Mouse (Mus musculus): ENCODE data around the gene Bcl9. TPM values are rescaled to one million over a fixed set of nuclear protein-coding genes. Genes with fewer than 3 reads are reported as not detected.

Bcl9 gene
- polyA plus RNA-seq, 1 experiment from 2014 or later = 7.9 TPM

DNA sequence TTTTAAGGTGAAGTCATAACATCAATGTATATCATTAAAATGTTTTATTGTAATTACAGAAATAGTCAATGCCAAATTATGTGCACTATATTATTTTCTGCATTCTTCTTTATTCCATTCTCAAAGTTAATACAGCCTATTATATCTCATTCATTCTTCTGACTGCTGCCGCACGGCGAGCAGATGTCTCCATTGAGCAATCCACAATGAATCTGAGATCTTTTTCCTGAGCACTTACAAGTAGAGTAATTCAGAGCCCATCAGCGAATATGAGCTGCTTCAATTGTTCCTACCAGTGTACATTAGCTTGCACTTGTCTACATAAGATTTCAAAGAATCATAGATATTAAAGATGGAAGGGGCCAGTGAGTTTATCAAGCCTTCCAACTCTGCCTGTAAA is 12.8 kb downstream of the Bcl9 start:
- no peak for ATAC-seq
- Histone ChIP-seq H3K27me3 (replicated peaks) (no peaks in the 10 kb centered on the region), H3K4me3 (no peak overlapping the region), H3K9ac (no peak overlapping the region), H3K27ac (no peak overlapping the region), H3K9me3 (replicated peaks) (no peaks in the 10 kb centered on the region), H3K4me2 (no peak overlapping the region), H3K4me1 (no peaks in the 10 kb centered on the region), H3K36me3 (no peaks in the 10 kb centered on the region)
- WGBS (ENCODE audit: insufficient replicate concordance) = 78% methylated on average over 4 of the region's 4 CpGs

DNA sequence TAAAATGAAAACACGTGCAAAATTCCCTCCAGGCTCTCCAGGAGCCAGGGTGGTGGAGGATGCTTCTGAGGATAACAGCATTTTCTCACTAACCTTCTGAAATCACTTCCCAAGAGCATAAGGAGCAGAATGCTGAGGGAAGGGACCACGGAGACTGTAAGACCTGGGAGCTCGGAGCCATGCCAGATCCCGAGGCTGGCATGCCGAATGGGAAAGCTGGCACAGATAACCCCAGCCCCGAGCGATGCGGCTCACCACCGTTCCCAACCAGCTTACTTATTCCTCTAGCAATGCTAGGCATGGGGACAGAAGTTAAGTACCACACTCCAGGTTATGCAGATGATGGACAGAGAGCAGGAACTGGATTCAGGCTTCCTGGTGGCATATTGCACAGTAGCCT is 13.7 kb downstream of the Bcl9 start:
- H3K4me2 ChIP-seq = no peak overlapping the region
- WGBS (ENCODE audit: insufficient replicate concordance) = 84% methylated on average over 9 of the region's 9 CpGs
- H3K4me3 ChIP-seq = no peak overlapping the region
- no peaks in the 10 kb centered on the region for H3K36me3 ChIP-seq
- H3K27ac ChIP-seq = no peak overlapping the region
- H3K4me1 ChIP-seq = no peaks in the 10 kb centered on the region
- no peaks in the 10 kb centered on the region for H3K27me3 ChIP-seq (replicated peaks)
- no peak for ATAC-seq
- H3K9me3 ChIP-seq (replicated peaks) = no peaks in the 10 kb centered on the region
- H3K9ac ChIP-seq = no peak overlapping the region

GRCm38 (mm10) chr3:97281426-97281825 is 16.3 kb downstream of the Bcl9 start:
- Histone ChIP-seq H3K27ac (no peak overlapping the region), H3K4me3 (no peak overlapping the region), H3K9ac (no peak overlapping the region), H3K4me1 (no peaks in the 10 kb centered on the region), H3K4me2 (no peak overlapping the region), H3K9me3 (replicated peaks) (no peaks in the 10 kb centered on the region), H3K36me3 (no peaks in the 10 kb centered on the region), H3K27me3 (replicated peaks) (no peaks in the 10 kb centered on the region)
- 85% methylated on average over 7 of the region's 7 CpGs for WGBS (ENCODE audit: insufficient replicate concordance)
- ATAC-seq = no peak

- Histone ChIP-seq H3K9ac (no peak overlapping the region), H3K4me3 (no peak overlapping the region), H3K4me1 (no peaks in the 10 kb centered on the region; the same call in 1 of the 2 replicates), H3K27ac (no peak overlapping the region), H3K4me2 (no peak overlapping the region), H3K27me3 (replicated peaks) (no peaks in the 10 kb centered on the region), H3K36me3 (no peaks in the 10 kb centered on the region), H3K9me3 (replicated peaks) (no peaks in the 10 kb centered on the region)
- no peak for ATAC-seq
- 68% methylated on average over 5 of the region's 5 CpGs for WGBS (ENCODE audit: insufficient replicate concordance)
Observed at GRCm38 (mm10) chr3:97275708-97276107, 22.0 kb downstream of the Bcl9 start.

GRCm38 (mm10) chr3:97274516-97275230 is 23.0 kb downstream of the Bcl9 start:
- ATAC-seq = no peak
- Histone ChIP-seq H3K4me1 (no peaks in the 10 kb centered on the region; the same call in 1 of the 2 replicates), H3K27me3 (replicated peaks) (no peaks in the 10 kb centered on the region), H3K9me3 (replicated peaks) (no peaks in the 10 kb centered on the region), H3K36me3 (no peaks in the 10 kb centered on the region), H3K4me3 (no peak overlapping the region), H3K27ac (no peak overlapping the region), H3K9ac (no peak overlapping the region), H3K4me2 (peak overlapping the region; percentile 12; the same call in 1 of the 2 replicates)
- WGBS (ENCODE audit: insufficient replicate concordance) = 75% methylated on average over 15 of the region's 15 CpGs

DNA sequence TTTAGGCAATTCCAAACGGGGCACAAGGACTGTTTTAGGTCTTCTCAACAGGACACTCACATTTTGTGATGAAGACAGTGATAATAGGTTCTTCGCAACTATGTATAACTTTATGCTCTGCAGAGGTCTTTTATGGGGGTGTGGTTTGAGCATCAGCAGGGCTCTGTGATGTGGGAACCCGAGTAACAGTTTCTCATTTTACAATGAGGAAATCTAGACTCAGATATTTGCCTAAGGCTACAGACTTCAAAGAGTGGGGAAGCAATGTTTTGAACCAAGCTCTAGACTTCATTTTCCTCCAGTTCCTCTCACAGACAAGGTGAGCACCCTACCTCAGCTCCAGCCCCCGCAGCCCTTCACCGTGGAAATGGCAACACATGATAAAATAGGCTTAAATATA is 23.8 kb downstream of the Bcl9 start:
- Histone ChIP-seq H3K4me1 (no peaks in the 10 kb centered on the region; the same call in 1 of the 2 replicates), H3K36me3 (no peaks in the 10 kb centered on the region), H3K9ac (no peak overlapping the region), H3K27me3 (replicated peaks) (no peaks in the 10 kb centered on the region), H3K4me3 (no peak overlapping the region), H3K27ac (no peak overlapping the region), H3K9me3 (replicated peaks) (no peaks in the 10 kb centered on the region), H3K4me2 (no peak overlapping the region)
- whole genome bisulfite sequencing (ENCODE audit: insufficient replicate concordance) = 69% methylated on average over 5 of the region's 5 CpGs
- ATAC-seq = no peak

DNA sequence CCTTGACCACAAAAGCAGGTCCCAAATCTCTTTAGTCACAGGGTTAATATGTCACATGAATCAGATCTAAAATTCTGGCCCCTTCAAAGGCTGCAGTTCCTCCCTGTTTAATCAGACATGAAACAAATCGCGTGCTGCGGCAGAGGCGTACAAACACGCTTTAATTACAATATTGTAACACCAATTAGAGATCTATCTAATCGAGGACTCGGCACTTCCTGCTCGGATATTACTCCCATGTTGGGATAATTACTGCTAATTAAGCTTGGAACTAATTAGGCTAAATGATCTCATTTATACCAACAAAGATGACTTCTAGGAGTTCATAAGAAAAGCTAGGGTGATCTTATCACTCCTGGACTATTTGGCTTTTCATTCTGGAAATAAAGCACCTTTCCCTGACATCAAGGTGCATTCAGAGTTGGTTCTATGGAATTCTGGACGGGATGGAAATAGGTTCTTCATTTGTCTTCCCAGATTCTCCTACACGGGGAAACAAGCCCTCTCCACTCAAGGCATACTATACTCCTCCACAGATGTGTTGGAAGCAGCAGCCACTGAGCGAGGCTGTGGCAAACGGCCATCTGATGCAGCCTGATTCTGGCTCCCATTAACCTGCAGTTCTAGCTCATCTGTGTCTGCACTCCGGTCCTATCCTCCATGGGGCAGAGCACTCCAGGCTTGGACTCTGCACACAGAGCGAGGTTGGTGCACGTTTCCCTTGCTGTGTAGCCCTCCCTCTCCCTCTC is 31.9 kb downstream of the Bcl9 start:
- no peaks in the 10 kb centered on the region; the same call in 1 of the 2 replicates for H3K4me1 ChIP-seq
- no peak overlapping the region for H3K27ac ChIP-seq
- H3K4me3 ChIP-seq = no peak overlapping the region
- no peaks in the 10 kb centered on the region for H3K27me3 ChIP-seq (replicated peaks)
- H3K9ac ChIP-seq = no peak overlapping the region
- H3K36me3 ChIP-seq = no peaks in the 10 kb centered on the region
- H3K9me3 ChIP-seq (replicated peaks) = 0 out of 2 replicates have a peak, but pooled peaks cover 4% of the 10 kb centered on the region
- no peak overlapping the region for H3K4me2 ChIP-seq
- WGBS (ENCODE audit: insufficient replicate concordance) = 74% methylated on average over 15 of the region's 15 CpGs
- no peak for ATAC-seq

DNA sequence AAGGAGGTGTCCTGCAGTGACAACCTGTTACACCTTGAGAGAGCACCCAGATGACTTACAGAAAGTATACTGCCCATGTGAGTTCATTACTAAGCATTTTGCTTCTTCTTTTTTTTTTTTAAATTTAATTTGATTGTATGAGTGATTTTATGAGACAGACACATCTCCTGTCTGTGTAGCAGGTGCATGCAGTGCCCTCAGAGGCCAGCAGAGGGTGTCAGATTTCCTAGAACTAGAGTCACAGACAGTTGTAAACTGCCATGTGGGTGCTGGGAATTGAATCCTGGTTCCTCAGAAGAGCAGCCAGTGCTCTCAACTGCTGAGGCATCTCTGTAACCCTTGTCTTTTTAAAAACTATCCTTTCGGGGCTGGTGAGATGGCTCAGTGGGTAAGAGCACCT is 35.5 kb downstream of the Bcl9 start:
- no peak overlapping the region for H3K9ac ChIP-seq
- H3K27ac ChIP-seq = no peak overlapping the region
- no peak for ATAC-seq
- no peak overlapping the region for H3K4me2 ChIP-seq
- no peaks in the 10 kb centered on the region for H3K4me1 ChIP-seq
- H3K36me3 ChIP-seq = no peaks in the 10 kb centered on the region
- H3K27me3 ChIP-seq (replicated peaks) = no peaks in the 10 kb centered on the region
- peaks cover 4% of the 10 kb centered on the region; the same call in 1 of the 2 replicates for H3K9me3 ChIP-seq (replicated peaks)
- 75% methylated on average over 1 of the region's 1 CpGs for WGBS (ENCODE audit: insufficient replicate concordance)
- no peak overlapping the region for H3K4me3 ChIP-seq

DNA sequence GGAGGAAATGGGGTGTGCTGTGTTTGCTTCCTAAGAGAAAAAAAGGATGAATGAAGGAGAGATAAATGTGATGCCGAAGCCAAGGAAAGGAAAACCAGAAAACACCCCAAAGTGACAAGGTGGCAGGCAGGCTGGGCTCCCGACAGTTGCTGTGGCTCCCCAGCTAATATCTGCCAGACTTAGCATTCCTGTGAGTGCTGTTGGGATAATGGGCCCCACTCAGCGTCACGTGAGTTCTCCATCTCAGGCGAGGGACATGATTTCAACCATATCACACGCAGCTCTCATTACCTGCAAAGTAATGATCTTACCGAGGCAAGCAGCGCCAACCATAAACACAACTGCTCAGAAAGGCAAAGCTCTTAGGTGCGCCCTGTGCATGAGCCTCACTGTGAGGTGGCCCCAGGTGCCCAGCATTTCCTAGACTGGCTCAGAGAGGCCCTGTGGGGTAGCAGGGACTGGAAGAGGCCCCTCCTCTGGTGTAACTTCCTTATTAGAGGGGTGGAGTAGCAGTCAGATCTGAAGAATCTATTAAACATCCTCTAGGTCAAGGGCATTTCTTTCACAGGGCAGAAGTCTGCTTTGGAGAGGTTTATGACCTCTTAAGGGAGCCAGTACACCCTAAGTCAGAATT is 41.9 kb downstream of the Bcl9 start:
- no peak overlapping the region for H3K9ac ChIP-seq
- 33% methylated on average over 9 of the region's 9 CpGs for WGBS (ENCODE audit: insufficient replicate concordance)
- no peaks in the 10 kb centered on the region; the same call in 1 of the 2 replicates for H3K9me3 ChIP-seq (replicated peaks)
- H3K27ac ChIP-seq = no peak overlapping the region
- H3K4me2 ChIP-seq = no peak overlapping the region
- H3K4me1 ChIP-seq = 0 out of 2 replicates have a peak, but pooled peaks cover 14% of the 10 kb centered on the region
- no peaks in the 10 kb centered on the region for H3K36me3 ChIP-seq
- ATAC-seq = no peak
- H3K4me3 ChIP-seq = no peak overlapping the region
- H3K27me3 ChIP-seq (replicated peaks) = peaks cover 5% of the 10 kb centered on the region

GRCm38 (mm10) chr3:97254861-97255465 is 42.8 kb downstream of the Bcl9 start:
- WGBS (ENCODE audit: insufficient replicate concordance) = 15% methylated on average over 5 of the region's 5 CpGs
- H3K4me3 ChIP-seq = no peak overlapping the region
- 0 out of 2 replicates have a peak, but pooled peaks cover 14% of the 10 kb centered on the region for H3K4me1 ChIP-seq
- H3K27ac ChIP-seq = no peak overlapping the region
- no peaks in the 10 kb centered on the region; the same call in 1 of the 2 replicates for H3K9me3 ChIP-seq (replicated peaks)
- no peak overlapping the region for H3K9ac ChIP-seq
- no peaks in the 10 kb centered on the region for H3K36me3 ChIP-seq
- ATAC-seq = no peak
- H3K4me2 ChIP-seq = no peak overlapping the region
- peaks cover 5% of the 10 kb centered on the region for H3K27me3 ChIP-seq (replicated peaks)

DNA sequence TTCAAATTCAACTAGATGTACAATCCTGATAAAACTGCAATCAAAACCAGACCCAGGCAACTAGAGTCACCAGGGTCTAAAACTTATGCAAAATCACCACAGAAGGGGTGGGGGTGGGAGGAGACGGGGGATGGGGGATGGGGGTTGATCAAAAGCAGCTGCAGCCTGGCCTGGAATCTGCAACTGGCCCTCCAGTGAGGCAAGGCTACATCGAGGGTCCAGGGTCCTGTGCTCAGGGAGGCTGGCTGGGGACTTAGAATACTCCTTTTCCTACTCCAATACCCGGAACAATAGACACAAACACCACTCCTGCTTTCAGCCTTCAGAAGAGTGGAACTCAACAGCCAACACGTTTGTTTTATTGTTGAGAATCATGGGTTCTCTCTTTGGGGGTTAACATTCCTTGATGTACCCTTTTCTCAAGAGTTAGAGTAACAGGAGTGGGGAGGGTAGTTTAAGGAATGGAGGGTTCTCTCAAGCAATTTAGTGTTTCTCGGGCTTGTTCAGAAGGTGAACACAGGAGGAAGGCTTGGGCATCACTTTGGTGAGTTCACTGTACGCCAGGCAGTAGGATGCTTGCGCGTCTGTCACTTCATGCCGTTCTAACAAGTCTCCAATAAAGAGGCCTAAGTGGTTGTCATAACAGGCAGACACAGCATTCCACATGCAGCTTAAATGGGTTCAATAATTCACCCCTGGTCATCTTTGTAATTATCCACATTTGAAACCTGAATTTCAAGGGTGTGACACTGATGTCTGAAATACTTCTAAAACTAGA is 43.7 kb downstream of the Bcl9 start:
- Histone ChIP-seq H3K4me3 (no peak overlapping the region), H3K9ac (no peak overlapping the region), H3K4me1 (0 out of 2 replicates have a peak, but pooled peaks cover 14% of the 10 kb centered on the region), H3K9me3 (replicated peaks) (no peaks in the 10 kb centered on the region; the same call in 1 of the 2 replicates), H3K27ac (no peak overlapping the region), H3K27me3 (replicated peaks) (peaks cover 5% of the 10 kb centered on the region), H3K36me3 (no peaks in the 10 kb centered on the region), H3K4me2 (no peak overlapping the region)
- 41% methylated on average over 9 of the region's 9 CpGs for WGBS (ENCODE audit: insufficient replicate concordance)
- no peak for ATAC-seq

All from liver, embryonic 12.5 days (tissue).